Mouse (Mus musculus) MEL (cell line): ENCODE results near the gene 0610010F05Rik. TPM values are rescaled to one million over a fixed set of nuclear protein-coding genes. Genes with fewer than 3 reads are reported as not detected.

ENCODE experiments used
- DNase-seq: peaks from one replicate; pipeline ENCODE4 v3.0.0; 2011; ENCODE audit warnings: low read depth, low spot score
- H3K27ac ChIP-seq: 2 replicates; pipeline ENCODE4 v1.5.1; 2012; ENCODE audit warnings: low read depth, mild to moderate bottlenecking, control low read depth, low read length, moderate library complexity; ENCODE audit not compliant: control insufficient read depth
- H3K27me3 ChIP-seq, 2 experiments: fragments of 150-350 bp in 1 of 2; sonication (generic) in 1 of 2; 2 replicates each; pipeline ENCODE4 v1.6.1; 2012; ENCODE audit warnings: low read length in 2 of 2, mild to moderate bottlenecking in 2 of 2, improper control_type of control experiment in 1 of 2, moderate library complexity in 1 of 2; ENCODE audit not compliant: insufficient read depth in 2 of 2, control insufficient read depth in 1 of 2
- H3K36me3 ChIP-seq, 2 experiments: 2 replicates each; pipeline ENCODE4 v1.6.1; 2012 to 2014; ENCODE audit warnings: low read length in 2 of 2, improper control_type of control experiment in 1 of 2, inconsistent platforms in 1 of 2, mild to moderate bottlenecking in 1 of 2; ENCODE audit not compliant: insufficient read depth in 2 of 2, control insufficient read depth in 1 of 2
- H3K4me1 ChIP-seq, 2 experiments: fragments of 150-350 bp in 1 of 2; sonication (generic) in 1 of 2; 2 replicates each; pipeline ENCODE4 v1.6.1; 2012; ENCODE audit warnings: low read length in 2 of 2, improper control_type of control experiment in 1 of 2, mild to moderate bottlenecking in 1 of 2; ENCODE audit not compliant: insufficient read depth in 2 of 2, control insufficient read depth in 1 of 2
- H3K4me3 ChIP-seq, 2 experiments: fragments of 150-350 bp in 1 of 2; sonication (generic) in 1 of 2; 2 replicates each; pipeline ENCODE4 v1.5.1; 2012; ENCODE audit warnings: low read depth in 2 of 2, low read length in 2 of 2, mild to moderate bottlenecking in 2 of 2, moderate library complexity in 2 of 2, control low read depth in 1 of 2, improper control_type of control experiment in 1 of 2; ENCODE audit not compliant: control insufficient read depth in 1 of 2, insufficient read depth in 1 of 2
- H3K79me2 ChIP-seq: 2 replicates; pipeline ENCODE4 v1.6.1; 2012; ENCODE audit warnings: mild to moderate bottlenecking, low read length, moderate library complexity; ENCODE audit not compliant: control insufficient read depth, poor library complexity, insufficient read depth
- H3K9ac ChIP-seq: 2 replicates; pipeline ENCODE4 v1.6.1; 2012; ENCODE audit warnings: low read depth, mild to moderate bottlenecking, control low read depth, low read length, moderate library complexity; ENCODE audit not compliant: control insufficient read depth, poor library complexity, severe bottlenecking
- H3K9me3 ChIP-seq: fragments of 150-350 bp; sonication (generic); replicated peaks from 2 replicates; pipeline ENCODE4 v1.6.1; 2012; ENCODE audit warnings: mild to moderate bottlenecking, low read length, improper control_type of control experiment, moderate library complexity; ENCODE audit not compliant: insufficient read depth
- BHLHE40 ChIP-seq: IDR thresholded peaks from 2 replicates; pipeline ENCODE4 v1.6.1; 2012; ENCODE audit warnings: low read depth, mild to moderate bottlenecking, inconsistent platforms, low read length, improper control_type of control experiment, borderline replicate concordance
- CHD1 ChIP-seq: IDR thresholded peaks from 2 replicates; pipeline ENCODE4 v1.6.1; 2012; ENCODE audit warnings: low read depth, mild to moderate bottlenecking, inconsistent platforms, low read length, improper control_type of control experiment
- CTCF ChIP-seq, 3 experiments: IDR thresholded peaks in 2 of 3; conservative IDR thresholded peaks in 1 of 3; 2 replicates each; pipeline ENCODE4 v1.5.1; 2011 to 2012; ENCODE audit warnings: low read length in 3 of 3, low read depth in 2 of 3, mild to moderate bottlenecking in 2 of 3, improper control_type of control experiment in 1 of 3, inconsistent platforms in 1 of 3, mixed read lengths in 1 of 3, moderate library complexity in 1 of 3; ENCODE audit not compliant: control insufficient read depth in 1 of 3, insufficient read depth in 1 of 3, poor library complexity in 1 of 3, severe bottlenecking in 1 of 3
- E2F4 ChIP-seq: IDR thresholded peaks from 2 replicates; pipeline ENCODE4 v1.6.1; 2011; ENCODE audit warnings: low read depth, low read length, improper control_type of control experiment, borderline replicate concordance
- EP300 ChIP-seq, 2 experiments: IDR thresholded peaks; 2 replicates each; pipeline ENCODE4 v1.6.1; 2011; ENCODE audit warnings: improper control_type of control experiment in 2 of 2, low read length in 2 of 2, low read depth in 1 of 2, mild to moderate bottlenecking in 1 of 2
- ETS1 ChIP-seq: IDR thresholded peaks from 2 replicates; pipeline ENCODE4 v1.6.1; 2012; ENCODE audit warnings: low read depth, mild to moderate bottlenecking, inconsistent platforms, low read length, improper control_type of control experiment, moderate library complexity
- GABPA ChIP-seq: IDR thresholded peaks from 2 replicates; pipeline ENCODE4 v1.6.1; 2012; ENCODE audit warnings: low read depth, mild to moderate bottlenecking, inconsistent platforms, low read length, improper control_type of control experiment, moderate library complexity
- JUND ChIP-seq: IDR thresholded peaks from 2 replicates; pipeline ENCODE4 v1.6.1; 2011; ENCODE audit warnings: low read depth, mild to moderate bottlenecking, improper control_type of control experiment, low read length
- KAT2A ChIP-seq: conservative IDR thresholded peaks from 2 replicates; pipeline ENCODE4 v1.6.1; 2012; ENCODE audit warnings: low read depth, low read length, improper control_type of control experiment, inconsistent platforms
- MAFK ChIP-seq: IDR thresholded peaks from 2 replicates; pipeline ENCODE4 v1.6.1; 2011; ENCODE audit warnings: low read depth, mild to moderate bottlenecking, low read length, improper control_type of control experiment, borderline replicate concordance
- MAX ChIP-seq: IDR thresholded peaks from 2 replicates; pipeline ENCODE4 v1.6.1; 2011; ENCODE audit warnings: low read length, improper control_type of control experiment
- MAZ ChIP-seq: IDR thresholded peaks from 2 replicates; pipeline ENCODE4 v1.6.1; 2012; ENCODE audit warnings: low read depth, mild to moderate bottlenecking, inconsistent platforms, low read length, improper control_type of control experiment
- MEF2A ChIP-seq: IDR thresholded peaks from 2 replicates; pipeline ENCODE4 v1.6.1; 2014; ENCODE audit warnings: low read depth, mild to moderate bottlenecking, inconsistent platforms, low read length, improper control_type of control experiment; ENCODE audit not compliant: poor library complexity, insufficient replicate concordance, severe bottlenecking; ENCODE audit errors: extremely low read depth
- MXI1 ChIP-seq: IDR thresholded peaks from 2 replicates; pipeline ENCODE4 v1.6.1; 2011; ENCODE audit warnings: mild to moderate bottlenecking, low read depth, low read length, improper control_type of control experiment
- MYC ChIP-seq: IDR thresholded peaks from 2 replicates; pipeline ENCODE4 v1.6.1; 2011; ENCODE audit warnings: low read depth, mild to moderate bottlenecking, low read length, improper control_type of control experiment, moderate library complexity
- NELFE ChIP-seq: IDR thresholded peaks from 2 replicates; pipeline ENCODE4 v1.6.1; 2011; ENCODE audit warnings: low read depth, low read length, improper control_type of control experiment
- POLR2A ChIP-seq, 2 experiments: IDR thresholded peaks; 2 replicates each; pipeline ENCODE4 v1.6.1; 2011 to 2012; ENCODE audit warnings: low read length in 2 of 2, mild to moderate bottlenecking in 2 of 2, control low read depth in 1 of 2, improper control_type of control experiment in 1 of 2, low read depth in 1 of 2, moderate library complexity in 1 of 2; ENCODE audit not compliant: control insufficient read depth in 1 of 2, insufficient read depth in 1 of 2, poor library complexity in 1 of 2
- POLR2AphosphoS2 ChIP-seq: IDR thresholded peaks from 2 replicates; pipeline ENCODE4 v1.6.1; 2011; ENCODE audit warnings: low read length, improper control_type of control experiment
- POLR2AphosphoS5 ChIP-seq: IDR thresholded peaks from 2 replicates; pipeline ENCODE4 v1.6.1; 2012; ENCODE audit warnings: low read depth, borderline replicate concordance, mild to moderate bottlenecking, inconsistent platforms, low read length, moderate library complexity, mixed read lengths
- RCOR1 ChIP-seq: IDR thresholded peaks from 2 replicates; pipeline ENCODE4 v1.6.1; 2012; ENCODE audit warnings: low read depth, mild to moderate bottlenecking, inconsistent platforms, low read length, improper control_type of control experiment
- SIN3A ChIP-seq: IDR thresholded peaks from 2 replicates; pipeline ENCODE4 v1.6.1; 2012; ENCODE audit warnings: low read length, improper control_type of control experiment, inconsistent platforms
- TAL1 ChIP-seq: IDR thresholded peaks from 2 replicates; pipeline ENCODE4 v1.6.1; 2012; ENCODE audit warnings: mild to moderate bottlenecking, inconsistent platforms, low read length, moderate library complexity, mixed read lengths
- TBP ChIP-seq: IDR thresholded peaks from 2 replicates; pipeline ENCODE4 v1.8.0; 2011; ENCODE audit warnings: low read depth, low read length, improper control_type of control experiment
- TCF12 ChIP-seq: IDR thresholded peaks from 2 replicates; pipeline ENCODE4 v1.6.1; 2014; ENCODE audit warnings: low read depth, mild to moderate bottlenecking, inconsistent platforms, low read length, improper control_type of control experiment, moderate library complexity
- UBTF ChIP-seq: IDR thresholded peaks from 2 replicates; pipeline ENCODE4 v1.6.1; 2012; ENCODE audit warnings: low read depth, mild to moderate bottlenecking, inconsistent platforms, low read length, improper control_type of control experiment, moderate library complexity, borderline replicate concordance; ENCODE audit not compliant: insufficient read depth
- USF2 ChIP-seq, 2 experiments: IDR thresholded peaks; 2 replicates each; pipeline ENCODE4 v1.6.1; 2011 to 2012; ENCODE audit warnings: improper control_type of control experiment in 2 of 2, low read length in 2 of 2, borderline replicate concordance in 1 of 2, inconsistent platforms in 1 of 2, low read depth in 1 of 2, mild to moderate bottlenecking in 1 of 2; ENCODE audit not compliant: insufficient read depth in 1 of 2
- ZC3H11A ChIP-seq: IDR thresholded peaks from 2 replicates; pipeline ENCODE4 v1.6.1; 2012; ENCODE audit warnings: low read depth, mild to moderate bottlenecking, inconsistent platforms, low read length, improper control_type of control experiment
- ZKSCAN1 ChIP-seq: IDR thresholded peaks from 2 replicates; pipeline ENCODE4 v1.6.1; 2012; ENCODE audit warnings: low read depth, mild to moderate bottlenecking, inconsistent platforms, low read length, improper control_type of control experiment, moderate library complexity
- ZMIZ1 ChIP-seq: IDR thresholded peaks from 2 replicates; pipeline ENCODE4 v1.6.1; 2012; ENCODE audit warnings: low read depth, mild to moderate bottlenecking, inconsistent platforms, low read length, improper control_type of control experiment, moderate library complexity
- ZNF384 ChIP-seq: IDR thresholded peaks from 2 replicates; pipeline ENCODE4 v1.6.1; 2012; ENCODE audit warnings: low read depth, mild to moderate bottlenecking, inconsistent platforms, low read length, improper control_type of control experiment
- polyA plus RNA-seq, 2 experiments: library from polyadenylated mRNA; stranded (reverse) in 1 of 2; unstranded in 1 of 2; fragments of >175 nt in 1 of 2; fragments of >200 nt in 1 of 2; gene quantifications; 2 replicates each; pipeline versions ENCODE4 v1.2.1 to v1.2.4; 2012; ENCODE audit warnings: low replicate concordance in 2 of 2, low read depth in 1 of 2; ENCODE audit not compliant: insufficient read length in 2 of 2, insufficient read depth in 1 of 2, missing spikeins in 1 of 2
- total RNA-seq: library from RNA; depleted of rRNA; stranded (reverse); fragments of 300-350 nt; gene quantifications from 2 replicates; pipeline ENCODE4 v1.2.3, GENCODE M21; 2012

0610010F05Rik gene
- total and polyA plus RNA-seq, 3 experiments, result 13.8 to 156 (median 14.1) TPM

DNA sequence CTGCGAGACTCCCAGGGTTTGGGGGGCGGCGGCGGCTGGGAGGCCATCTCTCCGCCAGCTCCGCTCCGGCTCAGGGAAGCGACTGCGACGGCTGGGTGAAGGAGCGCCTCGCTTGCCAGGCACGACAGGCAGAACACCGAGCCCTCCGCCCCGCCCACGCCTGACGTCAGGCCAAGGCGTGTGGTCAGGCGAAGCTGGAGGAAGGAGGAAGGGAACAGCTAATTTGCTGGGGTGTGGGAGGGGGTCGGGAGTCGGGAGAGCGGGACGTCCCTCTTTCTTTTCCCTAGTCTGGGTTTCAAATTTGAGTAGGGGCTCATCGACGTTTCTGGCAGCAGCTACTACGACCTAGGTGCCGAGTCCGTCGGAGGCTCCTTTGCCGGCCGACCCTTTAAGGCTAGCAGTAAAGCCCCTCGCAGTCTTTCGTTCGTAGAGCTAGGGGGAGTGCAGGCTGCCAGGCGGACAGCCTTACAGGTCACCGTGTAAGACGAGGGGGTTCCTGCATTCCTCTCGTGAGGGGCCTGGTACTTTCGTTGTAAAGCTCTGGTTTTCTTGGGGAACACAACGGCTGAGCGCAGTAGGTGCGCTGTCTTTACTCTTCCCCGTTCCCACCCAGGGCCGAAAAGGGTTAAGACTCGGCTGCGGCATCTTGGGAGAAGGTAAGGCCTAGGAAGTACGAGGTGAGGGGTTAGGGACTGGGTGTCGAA, 32.5 kb upstream of the 0610010F05Rik start, which contains the start of gene Pex13 (continued):
- TF ChIP-seq MAX (peak; percentile 58), JUND (no peak), MEF2A (no peak), MYC (peak; percentile 67), CTCF (IDR thresholded peaks at IDR 0.05 in 2 of 3, conservative IDR thresholded peaks at IDR 0.05 in 1 of 3; ENCODE audit: control insufficient read depth in 1 of 3, insufficient read depth in 1 of 3, low read depth in 2 of 3, low read length in 3 of 3, poor library complexity in 1 of 3, severe bottlenecking in 1 of 3) (no peak), MAZ (peak; percentile 21), TCF12 (peak; percentile 66), POLR2A (IDR thresholded peaks at IDR 0.05; ENCODE audit: control insufficient read depth in 1 of 2, insufficient read depth in 1 of 2, low read depth in 1 of 2, low read length in 2 of 2, poor library complexity in 1 of 2) (peak; percentile 64 to 74), POLR2AphosphoS5 (no peak), RCOR1 (0 out of 2 replicates have a peak, but pooled peaks have one; percentile 46), SIN3A (peak; percentile 94), KAT2A (peak; percentile 78; the same call in 1 of the 2 replicates), ETS1 (peak; percentile 62)

DNA sequence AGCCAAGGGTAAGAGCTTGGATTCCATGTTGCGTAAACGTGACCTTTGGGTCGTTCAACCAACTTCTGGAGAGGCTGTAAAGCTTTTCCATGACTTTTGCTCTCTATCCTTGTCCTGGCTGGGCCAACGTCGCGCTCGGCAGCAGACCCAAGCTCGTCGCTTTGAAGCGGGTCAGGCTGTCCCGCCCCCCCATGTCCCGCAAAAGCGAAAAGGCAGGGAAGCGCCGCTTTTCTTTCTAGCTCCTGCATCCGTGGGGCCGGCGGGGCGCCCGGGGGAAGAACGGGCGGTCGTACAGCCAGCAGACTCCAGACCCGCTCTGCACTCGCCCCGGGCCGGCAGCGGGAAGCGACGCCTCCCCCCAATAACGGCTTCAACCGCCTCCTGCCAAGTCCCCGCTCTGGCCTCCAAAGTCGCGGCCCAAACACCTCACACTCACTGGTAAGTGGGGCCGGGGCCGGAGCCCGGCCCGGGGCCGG, 31.9 kb upstream of the 0610010F05Rik start, which contains the start of gene Pus10:
Gene Pus10, plus strand, starts transcription at position 364 of the 476 bp plus-strand sequence.
- Histone ChIP-seq H3K4me3 (peak within 1 kb of the TSS; percentile 72 to 80), H3K36me3 (peaks cover 8 to 25% of the 10 kb centered on the region in 2 experiments), H3K27me3 (no peaks in the 10 kb centered on the region), H3K27ac (peak within 1 kb of the TSS; percentile 90), H3K79me2 (peaks cover 46% of the 10 kb centered on the region), H3K9me3 (no peaks in the 10 kb centered on the region), H3K4me1 (peaks cover 4 to 10% of the 10 kb centered on the region in 2 experiments; a peak in 3 of 4 replicates), H3K9ac (peak within 1 kb of the TSS; percentile 86)
- peak; percentile 76 for DNase-seq
- TF ChIP-seq MEF2A, result no peak
- TF ChIP-seq POLR2AphosphoS2, result no peak
- no peak for TF ChIP-seq ZC3H11A
- no peak; the same call in 1 of the 2 replicates for TF ChIP-seq MAX
- no peak for TF ChIP-seq ZNF384
- TF ChIP-seq MAZ, result peak; percentile 16; the same call in 1 of the 2 replicates
- no peak for TF ChIP-seq E2F4
- TF ChIP-seq TBP, result no peak
- TF ChIP-seq CHD1, result peak; percentile 55; the same call in 1 of the 2 replicates
- TF ChIP-seq JUND, result no peak
- no peak for TF ChIP-seq MXI1
- TF ChIP-seq ZMIZ1, result no peak
- no peak for TF ChIP-seq BHLHE40
- TF ChIP-seq MAFK, result no peak
- no peak for TF ChIP-seq TAL1
- TF ChIP-seq POLR2A (IDR thresholded peaks at IDR 0.05; ENCODE audit: control insufficient read depth in 1 of 2, insufficient read depth in 1 of 2, low read depth in 1 of 2, low read length in 2 of 2, poor library complexity in 1 of 2), result no peak; a peak in 1 of 4 replicates
- TF ChIP-seq KAT2A, result no peak
- TF ChIP-seq EP300 (IDR thresholded peaks at IDR 0.05; ENCODE audit: low read depth in 1 of 2, low read length in 2 of 2), result peak; percentile 15 to 58; a peak in 3 of 4 replicates
- no peak for TF ChIP-seq USF2 (IDR thresholded peaks at IDR 0.05; ENCODE audit: borderline replicate concordance in 1 of 2, insufficient read depth in 1 of 2, low read depth in 1 of 2, low read length in 2 of 2)
- no peak for TF ChIP-seq CTCF (IDR thresholded peaks at IDR 0.05 in 2 of 3, conservative IDR thresholded peaks at IDR 0.05 in 1 of 3; ENCODE audit: control insufficient read depth in 1 of 3, insufficient read depth in 1 of 3, low read depth in 2 of 3, low read length in 3 of 3, poor library complexity in 1 of 3, severe bottlenecking in 1 of 3)
- TF ChIP-seq UBTF, result no peak; the same call in 1 of the 2 replicates
- no peak for TF ChIP-seq ZKSCAN1
- no peak for TF ChIP-seq TCF12
- TF ChIP-seq NELFE, result no peak
- no peak for TF ChIP-seq GABPA
- TF ChIP-seq POLR2AphosphoS5, result no peak
